Comparison of ENCODE assay signal across 16 mouse cellular contexts in the genomic region with DNA sequence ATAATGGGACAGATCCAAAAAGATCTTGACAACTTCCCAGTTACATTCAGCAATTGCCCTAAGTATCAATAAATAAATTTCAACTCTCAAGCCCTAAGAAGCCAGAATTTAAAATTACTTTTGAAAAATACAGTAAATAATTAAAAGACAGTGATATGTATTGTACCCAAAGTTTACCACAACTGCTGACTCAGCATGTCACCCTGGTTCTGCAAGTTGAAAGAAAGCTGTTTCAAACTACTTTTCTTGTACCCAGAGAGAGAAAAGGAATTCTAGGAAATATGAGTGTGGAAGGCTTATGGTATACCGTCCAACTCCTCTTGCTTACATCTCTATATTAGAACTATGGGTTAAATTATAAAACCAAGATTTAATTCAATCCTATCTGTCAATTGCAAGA.
"Had no signal": no experiment of that assay in that cellular context is flagged by ENCODE, and none has a peak within 500 bp of the region (broad histone marks: within the 10 kb centered on the region; RNA-seq: fewer than 3 reads in every experiment).

No protein-coding gene starts in this region.

- DNase-seq: retina, postnatal 1 day; right cerebral cortex, adult 18-20 months; right cerebral cortex, postnatal 14 days; right cerebral cortex, postnatal 25 days; right cerebral cortex, postnatal 4 days; spleen, adult 18-20 months; thymus, adult 18-20 months; thymus, adult 2 months; thymus, postnatal 14 days; thymus, postnatal 25 days; thymus, postnatal 36 days; thymus, postnatal 4 days had no signal

- H3K4me1 ChIP-seq: stomach, embryonic 15.5 days had no signal

- H3K9ac ChIP-seq: neural tube, embryonic 12.5 days; neural tube, embryonic 13.5 days; stomach, embryonic 15.5 days had no signal

- H3K27me3 ChIP-seq: neural tube, embryonic 12.5 days; neural tube, embryonic 13.5 days; stomach, embryonic 15.5 days had no signal

- H3K4me2 ChIP-seq: neural tube, embryonic 12.5 days; neural tube, embryonic 13.5 days; stomach, embryonic 15.5 days had no signal

- H3K36me3 ChIP-seq: neural tube, embryonic 12.5 days; neural tube, embryonic 13.5 days; stomach, embryonic 15.5 days had no signal

- H3K27ac ChIP-seq: neural tube, embryonic 12.5 days; neural tube, embryonic 13.5 days; stomach, embryonic 15.5 days; stomach, postnatal 0 days had no signal

- H3K9me3 ChIP-seq: neural tube, embryonic 12.5 days; neural tube, embryonic 13.5 days; stomach, embryonic 15.5 days had no signal

- H3K4me3 ChIP-seq: neural tube, embryonic 12.5 days; neural tube, embryonic 13.5 days; stomach, embryonic 15.5 days had no signal
